In genomic region chr16:23990161-23990970, GRCm38 (mm10) we compare ENCODE assay signal across 9 mouse cellular contexts. TPM values are rescaled to one million over a fixed set of nuclear protein-coding genes. Genes with fewer than 3 reads are reported as not detected.
DNase-seq lines count a peak whose midpoint lies in the region; ATAC-seq and TF ChIP-seq lines count a peak whose summit lies in the region.
"Had no signal": no experiment of that assay in that cellular context is flagged by ENCODE, and none has a peak within 500 bp of the region (broad histone marks: within the 10 kb centered on the region; RNA-seq: fewer than 3 reads in every experiment).

No protein-coding gene starts in this region.

- TF ChIP-seq EP300 in liver, embryonic 14.5 days (IDR thresholded peaks at IDR 0.05; ENCODE audit: low read depth) = no peak

- H3K9ac ChIP-seq in heart, embryonic 12.5 days = peak overlapping the region; percentile 97
- H3K9ac ChIP-seq in liver, embryonic 14.5 days (replicated peaks) = peak overlapping the region; percentile 54; the same call in 1 of the 2 replicates

- H3K4me2 ChIP-seq in heart, embryonic 12.5 days = peak overlapping the region; percentile 97
- peak overlapping the region; percentile 71 for H3K4me2 ChIP-seq in liver, embryonic 14.5 days (ENCODE audit: low read depth)

- WGBS in heart, embryonic 12.5 days = 45% methylated on average over 11 of the region's 11 CpGs
- WGBS in liver, embryonic 14.5 days (ENCODE audit: insufficient replicate concordance) = 39% methylated on average over 11 of the region's 11 CpGs

- peak overlapping the region; percentile 97 for H3K27ac ChIP-seq in heart, embryonic 12.5 days (ENCODE audit: poor library complexity, severe bottlenecking)
- H3K27ac ChIP-seq in liver, embryonic 14.5 days = peak overlapping the region; percentile 81; the same call in 1 of the 2 replicates

- peaks cover 34% of the 10 kb centered on the region for H3K27me3 ChIP-seq in E14TG2a.4 (ENCODE audit: insufficient read depth, low read length)
- no peaks in the 10 kb centered on the region for H3K27me3 ChIP-seq in heart, embryonic 12.5 days (replicated peaks)
- H3K27me3 ChIP-seq in liver, embryonic 14.5 days (ENCODE audit: control insufficient read depth, insufficient read depth, low read length) = peaks cover 63% of the 10 kb centered on the region

- peaks cover 34% of the 10 kb centered on the region for H3K4me1 ChIP-seq in E14TG2a.4 (replicated peaks; ENCODE audit: low read depth, low read length)
- H3K4me1 ChIP-seq in heart, embryonic 12.5 days (replicated peaks) = peaks cover 35% of the 10 kb centered on the region
- peaks cover 0 to 14% of the 10 kb centered on the region in 2 experiments; a peak in 2 of 4 replicates for H3K4me1 ChIP-seq in liver, embryonic 14.5 days (replicated peaks; ENCODE audit: control insufficient read depth in 2 of 2, insufficient read depth in 2 of 2, low read length in 1 of 2)

- H3K4me3 ChIP-seq in E14TG2a.4 (replicated peaks; ENCODE audit: low read length) = 0 out of 2 replicates have a peak overlapping the region, but pooled peaks have one; percentile 27
- H3K4me3 ChIP-seq in heart, embryonic 12.5 days = peak overlapping the region; percentile 92
- H3K4me3 ChIP-seq in liver, embryonic 14.5 days (ENCODE audit: insufficient read depth in 1 of 2, low read depth in 2 of 2, low read length in 2 of 2) = peak overlapping the region in 1 of 2 experiments; percentile 61; a peak in 2 of 4 replicates

- peak; percentile 73 for DNase-seq in heart, adult 11 months
- no peak for DNase-seq in heart, postnatal 4 days
- DNase-seq in liver, embryonic 14.5 days (ENCODE audit: low read depth in 3 of 3, low spot score in 3 of 3) = no peak
- DNase-seq in right cerebral cortex, adult 2 months (ENCODE audit: low spot score in 2 of 2) = no peak
- DNase-seq in layer of hippocampus, postnatal 25 days (ENCODE audit: extremely low spot score in 1 of 2, low spot score in 1 of 2) = no peak
- no peak for DNase-seq in yolk sac, embryonic 10.5 days (ENCODE audit: low spot score)

- no peaks in the 10 kb centered on the region for H3K36me3 ChIP-seq in E14TG2a.4 (ENCODE audit: insufficient read depth, low read length)
- no peaks in the 10 kb centered on the region for H3K36me3 ChIP-seq in heart, embryonic 12.5 days
- H3K36me3 ChIP-seq in liver, embryonic 14.5 days (replicated peaks; ENCODE audit: control insufficient read depth, insufficient read depth, low read depth) = no peaks in the 10 kb centered on the region

- TF ChIP-seq CTCF in E14TG2a.4 (conservative IDR thresholded peaks at IDR 0.05; ENCODE audit: low read length) = no peak
- TF ChIP-seq CTCF in liver, embryonic 14.5 days (IDR thresholded peaks at IDR 0.05; ENCODE audit: low read depth) = no peak

- ATAC-seq in heart, embryonic 12.5 days (ENCODE audit: insufficient number of reproducible peaks, low FRiP score) = no peak
- no peak for ATAC-seq in liver, embryonic 14.5 days (ENCODE audit: insufficient read depth)

- no peaks in the 10 kb centered on the region for H3K9me3 ChIP-seq in E14TG2a.4 (ENCODE audit: low read length)
- no peaks in the 10 kb centered on the region for H3K9me3 ChIP-seq in heart, embryonic 12.5 days (replicated peaks)
- H3K9me3 ChIP-seq in liver, embryonic 14.5 days (ENCODE audit: control insufficient read depth, low read length) = no peaks in the 10 kb centered on the region

RNA-seq across cellular contexts. Expression of gene Bcl6, which starts 1.7 kb away (rescaled TPM):
- 1 to 10 TPM; 1.5 TPM for total RNA-seq in heart, postnatal 4 days (2021)
- 0.24 and 0.35 TPM in 2 replicates for polyA plus RNA-seq in heart, embryonic 12.5 days (2016; fragmentation: Nextera tagmentation; extraction: Ambion mirVana)
- polyA plus RNA-seq in liver, embryonic 14.5 days (2012; rRNA removed) = 0.56 and 0.63 TPM in 2 replicates
- 0.15 and 0.19 TPM in 2 replicates for polyA plus RNA-seq in liver, embryonic 14.5 days (2014; fragmentation: Nextera tagmentation; extraction: Ambion mirVana)
- total RNA-seq in layer of hippocampus, postnatal 25 days (2021) = 10 to 100 TPM; 50.2 to 53.1 TPM

RNA-seq across cellular contexts. Expression of gene Gm37419, which starts 2.1 kb away (rescaled TPM):
- total RNA-seq in heart, postnatal 4 days (2021) = not detected
- polyA plus RNA-seq in heart, embryonic 12.5 days (2016; fragmentation: Nextera tagmentation; extraction: Ambion mirVana) = not detected in 2 replicates
- not detected in 2 replicates for polyA plus RNA-seq in liver, embryonic 14.5 days (2012; rRNA removed)
- not detected in 2 replicates for polyA plus RNA-seq in liver, embryonic 14.5 days (2014; fragmentation: Nextera tagmentation; extraction: Ambion mirVana)
- total RNA-seq in layer of hippocampus, postnatal 25 days (2021) = not detected
- total RNA-seq: ES-E14 had no signal

RNA-seq across cellular contexts. Expression of gene Rtp2, which starts 58.2 kb away (rescaled TPM):
- not detected for total RNA-seq in heart, postnatal 4 days (2021)
- polyA plus RNA-seq in heart, embryonic 12.5 days (2016; fragmentation: Nextera tagmentation; extraction: Ambion mirVana) = not detected in 2 replicates
- polyA plus RNA-seq in liver, embryonic 14.5 days (2012; rRNA removed) = not detected in 2 replicates
- not detected in 2 replicates for polyA plus RNA-seq in liver, embryonic 14.5 days (2014; fragmentation: Nextera tagmentation; extraction: Ambion mirVana)
- under 1 TPM; 0.47 to 0.49 TPM for total RNA-seq in layer of hippocampus, postnatal 25 days (2021)

Comparison
In these comparisons a context has a peak if more than half of its experiments do, and no peak if none do; other contexts are left out.
1. RNA of gene Bcl6, which starts 1.7 kb away (total RNA-seq): 50.2 to 53.1 TPM in layer of hippocampus, postnatal 25 days; 1.5 TPM in heart, postnatal 4 days; every median in the first group is over 10 times any median in the second.